Mouse (Mus musculus) cerebellum, adult 8-10 months (tissue): Measurements from ENCODE around the gene Mup22.
"Not testable (repeated sequence)": the region's sequence is repeated elsewhere in the genome, so short reads cannot be mapped to it uniquely, and the experiment has no call there.

Source experiments
- DNase-seq: peaks from one replicate; pipeline ENCODE4 v3.0.0; 2022

Gene Mup22

GRCm38 (mm10) chr4:60821363-60821762, at the start of gene Mup22:
Gene Mup22 (minus strand): TSS chr4:60821463.
- not testable (repeated sequence) for DNase-seq

GRCm38 (mm10) chr4:60840889-60841288, 19.6 kb upstream of the Mup22 start:
- not testable (repeated sequence) for DNase-seq
